Mouse (Mus musculus) adrenal gland, adult 8-10 months (tissue): ENCODE measurements around the gene Irx4. TPM values are rescaled to one million over a fixed set of nuclear protein-coding genes. Genes with fewer than 3 reads are reported as not detected.

ENCODE experiments used
- total RNA-seq, 4 experiments: library from RNA; stranded (reverse); gene quantifications; 2 replicates each; pipeline ENCODE4 v1.2.4; 2022

Gene Irx4
- total RNA-seq, 4 experiments from 2014 or later: 0.15 TPM; not detected in 3

Other genes with a start within 250 kb of the Irx4 start
- 10 to 100 TPM; 58.8 to 75.6 (median 65.2) TPM for gene Mrpl36, start 68.0 kb downstream of the Irx4 start, total RNA-seq
- 100 to 1,000 TPM; 147 to 232 (median 199) TPM for gene Ndufs6, start 68.1 kb downstream of the Irx4 start, total RNA-seq
- 10 to 100 TPM; 16.2 to 26.5 (median 20.5) TPM for gene Lpcat1, start 206.7 kb downstream of the Irx4 start, total RNA-seq